8 mouse cellular contexts compared by ENCODE assay signal in the genomic region with DNA sequence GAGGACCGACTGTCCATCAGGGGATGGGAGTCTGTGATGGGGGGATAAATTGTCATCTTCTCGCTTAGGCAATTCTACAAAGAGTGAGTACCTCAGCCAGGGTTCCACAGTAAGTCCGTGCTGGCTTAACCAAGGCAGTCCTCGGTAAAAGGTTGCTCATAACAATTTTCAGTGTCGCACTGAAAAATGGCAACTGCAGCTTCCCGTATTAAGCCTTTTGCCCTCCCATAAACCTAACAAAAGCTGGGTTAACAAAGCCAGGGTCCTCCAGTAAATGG. TPM values are rescaled to one million over a fixed set of nuclear protein-coding genes. Genes with fewer than 3 reads are reported as not detected.
DNase-seq lines count a peak whose midpoint lies in the region; ATAC-seq lines count a peak whose summit lies in the region.

No protein-coding gene starts in this region.

- WGBS in limb, embryonic 13.5 days: 4% methylated on average over 6 of the region's 6 CpGs
- WGBS in stomach, embryonic 16.5 days: 2% methylated on average over 6 of the region's 6 CpGs

- peaks cover 29% of the 10 kb centered on the region for H3K36me3 ChIP-seq in erythroblast, embryonic 14.5 days (ENCODE audit: control insufficient read depth)
- peaks cover 7% of the 10 kb centered on the region; the same call in 1 of the 2 replicates for H3K36me3 ChIP-seq in limb, embryonic 13.5 days
- no peaks in the 10 kb centered on the region for H3K36me3 ChIP-seq in stomach, embryonic 16.5 days (ENCODE audit: control insufficient read depth, insufficient read depth, low read length)

- peak overlapping the region; percentile 84 for H3K4me2 ChIP-seq in limb, embryonic 13.5 days (replicated peaks)
- peak overlapping the region; percentile 75 for H3K4me2 ChIP-seq in stomach, embryonic 16.5 days (ENCODE audit: low read depth, low read length)

- peaks cover 27% of the 10 kb centered on the region for H3K4me1 ChIP-seq in erythroblast, embryonic 14.5 days (ENCODE audit: control insufficient read depth)
- H3K4me1 ChIP-seq in limb, embryonic 13.5 days: peaks cover 9% of the 10 kb centered on the region
- H3K4me1 ChIP-seq in stomach, embryonic 16.5 days (ENCODE audit: control insufficient read depth, insufficient read depth, low read length): peaks cover 7% of the 10 kb centered on the region; the same call in 1 of the 2 replicates

- H3K27ac ChIP-seq in limb, embryonic 13.5 days: no peak overlapping the region
- no peak overlapping the region for H3K27ac ChIP-seq in stomach, embryonic 16.5 days (ENCODE audit: low read length)

- H3K9me3 ChIP-seq in erythroblast, embryonic 14.5 days (ENCODE audit: control insufficient read depth, low read length): no peaks in the 10 kb centered on the region
- H3K9me3 ChIP-seq in limb, embryonic 13.5 days: no peaks in the 10 kb centered on the region
- H3K9me3 ChIP-seq in stomach, embryonic 16.5 days (replicated peaks; ENCODE audit: control insufficient read depth, low read length): no peaks in the 10 kb centered on the region

- H3K27me3 ChIP-seq in erythroblast, embryonic 14.5 days (ENCODE audit: control insufficient read depth): no peaks in the 10 kb centered on the region
- H3K27me3 ChIP-seq in limb, embryonic 13.5 days: peaks cover 3% of the 10 kb centered on the region; the same call in 1 of the 2 replicates
- H3K27me3 ChIP-seq in stomach, embryonic 16.5 days (ENCODE audit: control insufficient read depth, insufficient read depth, low read length): peaks cover 4% of the 10 kb centered on the region; the same call in 1 of the 2 replicates

- ATAC-seq in erythroblast, adult 5-6 weeks (replicated peaks; ENCODE audit: low FRiP score, poor library complexity, severe bottlenecking): no peak; the same call in 1 of the 2 replicates
- ATAC-seq in limb, embryonic 13.5 days (ENCODE audit: low FRiP score, low read depth): no peak
- no peak for ATAC-seq in stomach, embryonic 16.5 days (ENCODE audit: insufficient read depth, low FRiP score)

- DNase-seq in thymus, postnatal 14 days: peak; percentile 9
- DNase-seq in thymus, postnatal 36 days: no peak
- DNase-seq in right cerebral cortex, postnatal 25 days: no peak
- DNase-seq in layer of hippocampus, postnatal 36 days: no peak

- peak overlapping the region; percentile 80 for H3K9ac ChIP-seq in limb, embryonic 13.5 days
- peak overlapping the region; percentile 81 for H3K9ac ChIP-seq in stomach, embryonic 16.5 days (ENCODE audit: low read length)

- H3K4me3 ChIP-seq in erythroblast, embryonic 14.5 days (replicated peaks): peak overlapping the region; percentile 81
- H3K4me3 ChIP-seq in limb, embryonic 13.5 days: peak overlapping the region; percentile 83
- H3K4me3 ChIP-seq in stomach, embryonic 16.5 days (replicated peaks; ENCODE audit: low read length): peak overlapping the region; percentile 85

RNA-seq across cellular contexts. Expression of gene Gins3, which starts 0.7 kb away (rescaled TPM):
- 0.51 and 0.52 TPM in 2 replicates for polyA plus RNA-seq in erythroblast, embryonic 14.5 days (2012)
- total RNA-seq in erythroblast, adult 5-6 weeks (2015; ENCODE audit: low replicate concordance): 1.2 and 7.1 TPM in 2 replicates
- 10.5 and 17.4 TPM in 2 replicates for total RNA-seq in erythroblast, adult 5-6 weeks (2017; ENCODE audit: low replicate concordance)
- 24.9 and 28.0 TPM in 2 replicates for polyA plus RNA-seq in limb, embryonic 13.5 days (2015; fragmentation: Nextera tagmentation; extraction: Ambion mirVana)
- polyA plus RNA-seq in stomach, embryonic 16.5 days (2015; fragmentation: Nextera tagmentation; extraction: Ambion mirVana): 15.8 and 16.1 TPM in 2 replicates
- total RNA-seq in layer of hippocampus, postnatal 36 days (2021): 1 to 10 TPM; 1.6 to 1.8 TPM

RNA-seq across cellular contexts. Expression of gene Ndrg4, which starts 42.8 kb away (rescaled TPM):
- polyA plus RNA-seq in erythroblast, embryonic 14.5 days (2012): 0.03 and 0.11 TPM in 2 replicates
- total RNA-seq in erythroblast, adult 5-6 weeks (2015; ENCODE audit: low replicate concordance): not detected in 2 replicates
- not detected in 2 replicates for total RNA-seq in erythroblast, adult 5-6 weeks (2017; ENCODE audit: low replicate concordance)
- polyA plus RNA-seq in limb, embryonic 13.5 days (2015; fragmentation: Nextera tagmentation; extraction: Ambion mirVana): 15.8 and 17.5 TPM in 2 replicates
- polyA plus RNA-seq in stomach, embryonic 16.5 days (2015; fragmentation: Nextera tagmentation; extraction: Ambion mirVana): 22.2 and 24.3 TPM in 2 replicates
- total RNA-seq in layer of hippocampus, postnatal 36 days (2021): 1,000 to 10,000 TPM; 1,402 to 1,427 TPM

RNA-seq across cellular contexts. Expression of gene Prss54, which starts 57.9 kb away (rescaled TPM):
- polyA plus RNA-seq in erythroblast, embryonic 14.5 days (2012): 0.04 TPM in 1 of 2 replicates, not detected in the other
- total RNA-seq in erythroblast, adult 5-6 weeks (2015; ENCODE audit: low replicate concordance): not detected in 2 replicates
- not detected in 2 replicates for total RNA-seq in erythroblast, adult 5-6 weeks (2017; ENCODE audit: low replicate concordance)
- polyA plus RNA-seq in limb, embryonic 13.5 days (2015; fragmentation: Nextera tagmentation; extraction: Ambion mirVana): not detected in 2 replicates
- polyA plus RNA-seq in stomach, embryonic 16.5 days (2015; fragmentation: Nextera tagmentation; extraction: Ambion mirVana): not detected in 2 replicates
- not detected for total RNA-seq in layer of hippocampus, postnatal 36 days (2021)

Comparison
In these comparisons a context has a peak if more than half of its experiments do, and no peak if none do; other contexts are left out.
1. RNA of gene Gins3, which starts 0.7 kb away (polyA plus RNA-seq): 24.9 to 28.0 TPM in limb, embryonic 13.5 days and 15.8 to 16.1 TPM in stomach, embryonic 16.5 days; 0.51 to 0.52 TPM in erythroblast, embryonic 14.5 days; every median in the first group is over 10 times any median in the second.
2. RNA of gene Ndrg4, which starts 42.8 kb away (polyA plus RNA-seq): 22.2 to 24.3 TPM in stomach, embryonic 16.5 days and 15.8 to 17.5 TPM in limb, embryonic 13.5 days; 0.03 to 0.11 TPM in erythroblast, embryonic 14.5 days; every median in the first group is over 10 times any median in the second.
3. Peak in every context shown above with its lines, with median percentiles within 50 percentile points of each other: H3K4me3 ChIP-seq.